Mouse (Mus musculus): ENCODE data around the gene B3gnt2.

GRCm38 (mm10) chr11:22852510-22852909 is 8.3 kb downstream of the B3gnt2 start:
- no peak for TF ChIP-seq ZC3H11A (IDR thresholded peaks at IDR 0.05; ENCODE audit: low read depth, low read length)
- no peak for TF ChIP-seq CTCF (IDR thresholded peaks at IDR 0.05 in 2 of 3, conservative IDR thresholded peaks at IDR 0.05 in 1 of 3; ENCODE audit: control insufficient read depth in 1 of 3, insufficient read depth in 1 of 3, low read depth in 2 of 3, low read length in 3 of 3, poor library complexity in 1 of 3, severe bottlenecking in 1 of 3)
- TF ChIP-seq JUND (IDR thresholded peaks at IDR 0.05; ENCODE audit: low read depth, low read length), result no peak
- no peak for TF ChIP-seq EP300 (IDR thresholded peaks at IDR 0.05; ENCODE audit: low read depth in 1 of 2, low read length in 2 of 2)
- no peak for TF ChIP-seq POLR2A (IDR thresholded peaks at IDR 0.05; ENCODE audit: control insufficient read depth in 1 of 2, insufficient read depth in 1 of 2, low read depth in 1 of 2, low read length in 2 of 2, poor library complexity in 1 of 2)
- no peak for TF ChIP-seq TCF12 (IDR thresholded peaks at IDR 0.05; ENCODE audit: low read depth, low read length)
- TF ChIP-seq NRF1 (IDR thresholded peaks at IDR 0.05; ENCODE audit: insufficient read depth, low read depth, low read length, poor library complexity, severe bottlenecking), result no peak
- TF ChIP-seq POLR2AphosphoS2 (IDR thresholded peaks at IDR 0.05; ENCODE audit: low read length), result no peak
- no peak for TF ChIP-seq TBP (IDR thresholded peaks at IDR 0.05; ENCODE audit: low read depth, low read length)
- no peak for TF ChIP-seq GATA1 (IDR thresholded peaks at IDR 0.05; ENCODE audit: low read depth, low read length)
- TF ChIP-seq HCFC1 (IDR thresholded peaks at IDR 0.05; ENCODE audit: low read depth, low read length), result no peak
- TF ChIP-seq MAX (IDR thresholded peaks at IDR 0.05; ENCODE audit: low read length), result no peak
